Mouse (Mus musculus): ENCODE results near the gene Spock1. TPM values are rescaled to one million over a fixed set of nuclear protein-coding genes. Genes with fewer than 3 reads are reported as not detected.

The Spock1 gene
- total and polyA plus RNA-seq, 2 experiments from 2014 or later = 64.6 to 69.4 TPM

DNA sequence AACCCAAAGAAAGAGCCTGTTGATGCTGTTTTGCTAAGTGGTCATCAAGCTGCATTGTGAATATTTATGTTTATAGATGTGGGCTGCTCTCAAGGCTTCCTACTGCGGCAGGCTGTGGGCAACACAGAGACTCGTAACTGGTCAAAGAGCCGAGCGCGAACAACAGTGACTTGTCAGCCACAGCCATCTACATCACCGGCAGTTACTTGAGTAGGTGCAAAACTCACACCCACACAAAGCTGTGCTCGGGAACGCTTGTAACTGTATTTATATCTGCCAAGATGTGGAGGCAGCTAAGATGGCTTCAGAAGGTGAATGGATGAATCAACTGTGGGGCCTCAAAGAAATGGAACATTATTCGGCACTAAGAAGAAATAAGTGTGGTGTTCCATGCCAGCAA is 23.9 kb upstream of the Spock1 start:
- no peaks in the 10 kb centered on the region for H3K36me3 ChIP-seq (ENCODE audit: insufficient read depth)
- no peaks in the 10 kb centered on the region for H3K4me1 ChIP-seq (ENCODE audit: insufficient read depth)
- ATAC-seq (no peak), DNase-seq (no peak)
- H3K9ac ChIP-seq = no peak overlapping the region
- no peak overlapping the region for H3K4me3 ChIP-seq (ENCODE audit: low read depth, low read length)
- no peaks in the 10 kb centered on the region for H3K27me3 ChIP-seq (ENCODE audit: insufficient read depth, low read length)
- 96% methylated on average over 9 of the region's 9 CpGs for WGBS
- H3K9me3 ChIP-seq (ENCODE audit: low read length) = no peaks in the 10 kb centered on the region
- no peak for TF ChIP-seq CTCF (IDR thresholded peaks at IDR 0.05; ENCODE audit: low read depth)
- H3K4me2 ChIP-seq (ENCODE audit: low read depth) = no peak overlapping the region
- H3K27ac ChIP-seq (ENCODE audit: low read depth, low read length) = no peak overlapping the region

DNA sequence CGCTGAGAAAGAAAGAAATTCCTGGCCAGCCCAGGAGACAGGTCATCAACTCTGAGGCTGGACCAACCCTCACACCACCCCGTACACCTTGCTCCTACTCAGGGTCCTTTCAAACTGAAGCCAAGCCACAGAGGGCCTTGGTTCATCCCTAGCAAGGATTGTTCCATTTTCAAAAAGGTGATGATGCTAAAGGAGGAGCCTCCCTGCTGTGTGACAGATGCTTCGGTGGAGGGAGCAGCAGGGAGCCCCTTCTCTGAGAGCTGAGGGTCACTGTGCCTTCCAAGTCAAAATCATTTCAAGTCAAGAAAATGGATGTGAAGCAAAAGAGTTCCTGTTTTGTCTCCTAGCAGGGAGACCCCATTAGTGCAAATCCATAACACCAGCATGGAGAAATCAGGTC is 23.2 kb upstream of the Spock1 start:
- H3K9me3 ChIP-seq (ENCODE audit: low read length) = no peaks in the 10 kb centered on the region
- no peak overlapping the region for H3K4me2 ChIP-seq (ENCODE audit: low read depth)
- H3K27ac ChIP-seq (ENCODE audit: low read depth, low read length) = no peak overlapping the region
- 49% methylated on average over 3 of the region's 3 CpGs for WGBS
- no peak overlapping the region for H3K9ac ChIP-seq
- ATAC-seq (no peak), DNase-seq (no peak)
- TF ChIP-seq CTCF (IDR thresholded peaks at IDR 0.05; ENCODE audit: low read depth) = no peak
- no peaks in the 10 kb centered on the region for H3K4me1 ChIP-seq (ENCODE audit: insufficient read depth)
- H3K4me3 ChIP-seq (ENCODE audit: low read depth, low read length) = no peak overlapping the region
- no peaks in the 10 kb centered on the region for H3K27me3 ChIP-seq (ENCODE audit: insufficient read depth, low read length)
- no peaks in the 10 kb centered on the region for H3K36me3 ChIP-seq (ENCODE audit: insufficient read depth)

DNA sequence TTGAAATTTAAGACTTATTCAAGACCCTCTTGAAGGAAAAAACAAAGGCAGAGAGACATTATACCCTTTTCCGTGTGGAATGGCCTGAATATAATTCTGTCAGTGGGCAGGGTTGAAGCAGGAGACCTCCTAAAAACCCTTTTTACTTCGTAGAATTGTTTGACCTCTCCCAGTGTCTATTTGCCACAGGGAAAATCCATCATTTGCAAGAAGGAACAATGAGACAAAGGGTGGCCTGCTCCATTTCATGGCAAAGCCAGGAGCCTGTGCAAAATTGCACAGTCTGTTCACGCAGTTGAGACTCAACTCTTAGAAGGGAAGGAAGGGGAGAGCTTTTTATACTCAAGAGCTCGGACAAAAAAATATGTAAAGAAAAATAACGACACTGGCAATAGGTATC is 22.6 kb upstream of the Spock1 start:
- ATAC-seq = no peak
- DNase-seq = no peak
- no peak overlapping the region for H3K27ac ChIP-seq (ENCODE audit: low read depth, low read length)
- no peak overlapping the region for H3K9ac ChIP-seq
- no peak overlapping the region for H3K4me3 ChIP-seq (ENCODE audit: low read depth, low read length)
- WGBS = 25% methylated on average over 5 of the region's 5 CpGs
- H3K9me3 ChIP-seq (ENCODE audit: low read length) = no peaks in the 10 kb centered on the region
- no peaks in the 10 kb centered on the region for H3K27me3 ChIP-seq (ENCODE audit: insufficient read depth, low read length)
- H3K4me1 ChIP-seq (ENCODE audit: insufficient read depth) = no peaks in the 10 kb centered on the region
- no peak for TF ChIP-seq CTCF (IDR thresholded peaks at IDR 0.05; ENCODE audit: low read depth)
- no peaks in the 10 kb centered on the region for H3K36me3 ChIP-seq (ENCODE audit: insufficient read depth)
- H3K4me2 ChIP-seq (ENCODE audit: low read depth) = no peak overlapping the region

GRCm38 (mm10) chr13:57930283-57930682 is 22.2 kb upstream of the Spock1 start:
- Histone ChIP-seq H3K27ac (ENCODE audit: low read depth, low read length) (no peak overlapping the region), H3K9ac (no peak overlapping the region), H3K36me3 (ENCODE audit: insufficient read depth) (no peaks in the 10 kb centered on the region), H3K4me2 (ENCODE audit: low read depth) (no peak overlapping the region), H3K27me3 (ENCODE audit: insufficient read depth, low read length) (no peaks in the 10 kb centered on the region), H3K4me3 (ENCODE audit: low read depth, low read length) (no peak overlapping the region), H3K4me1 (ENCODE audit: insufficient read depth) (no peaks in the 10 kb centered on the region), H3K9me3 (ENCODE audit: low read length) (no peaks in the 10 kb centered on the region)
- TF ChIP-seq CTCF (IDR thresholded peaks at IDR 0.05; ENCODE audit: low read depth) = no peak
- no peak for ATAC-seq
- WGBS = 34% methylated on average over 2 of the region's 2 CpGs
- no peak for DNase-seq

DNA sequence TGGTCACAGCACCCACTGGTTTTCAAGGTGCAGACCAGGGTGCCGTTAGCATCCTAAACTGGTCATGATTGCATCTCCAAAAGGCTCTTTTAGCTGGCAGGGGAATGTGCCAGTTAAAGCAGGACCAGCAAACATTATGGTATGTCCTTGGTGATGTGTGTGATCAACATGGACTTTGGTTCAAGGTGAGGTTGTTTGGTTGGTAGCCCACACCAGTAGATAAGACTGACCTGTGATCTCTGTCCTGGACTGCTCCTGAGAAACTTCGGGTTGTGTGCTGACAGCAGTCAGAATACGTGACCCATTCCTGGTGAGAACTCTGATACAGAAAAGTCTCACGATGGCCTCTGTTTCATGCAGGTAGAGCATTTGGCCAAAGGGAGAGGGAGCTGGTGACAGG is 11.8 kb upstream of the Spock1 start:
- H3K9me3 ChIP-seq (ENCODE audit: low read length) = no peaks in the 10 kb centered on the region
- DNase-seq (no peak), ATAC-seq (no peak)
- no peaks in the 10 kb centered on the region for H3K27me3 ChIP-seq (ENCODE audit: insufficient read depth, low read length)
- no peaks in the 10 kb centered on the region for H3K4me1 ChIP-seq (ENCODE audit: insufficient read depth)
- no peak overlapping the region for H3K4me2 ChIP-seq (ENCODE audit: low read depth)
- H3K27ac ChIP-seq (ENCODE audit: low read depth, low read length) = no peak overlapping the region
- no peak overlapping the region for H3K4me3 ChIP-seq (ENCODE audit: low read depth, low read length)
- WGBS = 92% methylated on average over 4 of the region's 4 CpGs
- no peaks in the 10 kb centered on the region for H3K36me3 ChIP-seq (ENCODE audit: insufficient read depth)
- TF ChIP-seq CTCF (IDR thresholded peaks at IDR 0.05; ENCODE audit: low read depth) = no peak
- H3K9ac ChIP-seq = no peak overlapping the region

GRCm38 (mm10) chr13:57911171-57911570 is 3.0 kb upstream of the Spock1 start:
- no peaks in the 10 kb centered on the region for H3K27me3 ChIP-seq (ENCODE audit: insufficient read depth, low read length)

GRCm38 (mm10) chr13:57907428-57908265 is 485 bp downstream of the Spock1 start:
- ATAC-seq (peak; percentile 80), DNase-seq (peak; percentile 16)
- Histone ChIP-seq H3K27ac (ENCODE audit: low read depth, low read length) (no peak overlapping the region), H3K4me3 (ENCODE audit: low read depth, low read length) (peak overlapping the region; percentile 60), H3K9ac (peak overlapping the region; percentile 65), H3K27me3 (ENCODE audit: insufficient read depth, low read length) (no peaks in the 10 kb centered on the region), H3K4me1 (ENCODE audit: insufficient read depth) (no peaks in the 10 kb centered on the region), H3K4me2 (ENCODE audit: low read depth) (peak overlapping the region; percentile 61), H3K36me3 (ENCODE audit: insufficient read depth) (no peaks in the 10 kb centered on the region), H3K9me3 (ENCODE audit: low read length) (no peaks in the 10 kb centered on the region)
- whole genome bisulfite sequencing = under 1% methylated on average over 60 of the region's 60 CpGs
- no peak for TF ChIP-seq CTCF (IDR thresholded peaks at IDR 0.05; ENCODE audit: low read depth)

More at GRCm38 (mm10) chr13:57911171-57911570, 3.0 kb upstream of the Spock1 start:
- no peak overlapping the region for H3K9ac ChIP-seq
- no peak overlapping the region for H3K4me2 ChIP-seq (ENCODE audit: low read depth)
- WGBS = 58% methylated on average over 9 of the region's 9 CpGs
- DNase-seq = no peak
- no peaks in the 10 kb centered on the region for H3K9me3 ChIP-seq (ENCODE audit: low read length)
- H3K4me3 ChIP-seq (ENCODE audit: low read depth, low read length) = no peak overlapping the region
- no peak for TF ChIP-seq CTCF (IDR thresholded peaks at IDR 0.05; ENCODE audit: low read depth)
- ATAC-seq = no peak
- H3K27ac ChIP-seq (ENCODE audit: low read depth, low read length) = no peak overlapping the region
- no peaks in the 10 kb centered on the region for H3K36me3 ChIP-seq (ENCODE audit: insufficient read depth)
- H3K4me1 ChIP-seq (ENCODE audit: insufficient read depth) = no peaks in the 10 kb centered on the region
